Mouse (Mus musculus) hindbrain, embryonic 16.5 days (tissue): Measurements from ENCODE around the gene Tmem174. TPM values are rescaled to one million over a fixed set of nuclear protein-coding genes. Genes with fewer than 3 reads are reported as not detected.

ENCODE experiments used
- ATAC-seq: fragments of 200-750 bp; cut with Nextera tagmentation; 2 replicates; pipeline ENCODE4 v1.8.0; 2017; ENCODE audit warnings: moderate TSS enrichment, moderate library complexity
- H3K27ac ChIP-seq: fragments of 300-500 bp; sonication (generic); 2 replicates; pipeline ENCODE4 v1.5.1; 2014; ENCODE audit warnings: low read depth, mild to moderate bottlenecking, control low read depth, low read length, moderate library complexity
- H3K27me3 ChIP-seq: fragments of 300-500 bp; sonication (generic); replicated peaks from 2 replicates; pipeline ENCODE4 v1.6.1; 2014; ENCODE audit warnings: low read length; ENCODE audit not compliant: control insufficient read depth, insufficient read depth
- H3K36me3 ChIP-seq: fragments of 300-500 bp; sonication (generic); 2 replicates; pipeline ENCODE4 v1.6.1; 2014; ENCODE audit warnings: mild to moderate bottlenecking, low read length, moderate library complexity, mixed read lengths; ENCODE audit not compliant: control insufficient read depth, insufficient read depth
- H3K4me1 ChIP-seq: fragments of 300-500 bp; sonication (generic); 2 replicates; pipeline ENCODE4 v1.6.1; 2014; ENCODE audit warnings: low read depth, low read length; ENCODE audit not compliant: control insufficient read depth, insufficient read depth
- H3K4me2 ChIP-seq: fragments of 300-500 bp; sonication (generic); 2 replicates; pipeline ENCODE4 v1.6.1; 2014; ENCODE audit warnings: mild to moderate bottlenecking, low read length, control low read depth, moderate library complexity
- H3K4me3 ChIP-seq: fragments of 300-500 bp; sonication (generic); 2 replicates; pipeline ENCODE4 v1.5.1; 2014; ENCODE audit warnings: mild to moderate bottlenecking, low read length, control low read depth, moderate library complexity
- H3K9ac ChIP-seq: fragments of 300-500 bp; sonication (generic); 2 replicates; pipeline ENCODE4 v1.6.1; 2014; ENCODE audit warnings: low read depth, mild to moderate bottlenecking, control low read depth, low read length, moderate library complexity
- H3K9me3 ChIP-seq: fragments of 300-500 bp; sonication (generic); 2 replicates; pipeline ENCODE4 v1.6.1; 2014; ENCODE audit warnings: mild to moderate bottlenecking, low read length, moderate library complexity; ENCODE audit not compliant: control insufficient read depth
- WGBS: fragments of 180-500 bp; shearing (Covaris S2); extraction: QIAGEN DNeasy Blood & Tissue Kit; methylation state at CpG from one replicate; pipeline ENCODE4 v1.1.7; 2014; 5-methylcytosine and 5-hydroxymethylcytosine counted together
- polyA plus RNA-seq: library from polyadenylated mRNA; unstranded; fragments of >200 nt; fragmentation: Nextera tagmentation; extraction: Ambion mirVana; gene quantifications from 2 replicates; pipeline ENCODE4 v1.2.1, GENCODE M21; 2015

Tmem174 gene
- polyA plus RNA-seq, 1 experiment from 2014 or later = 0.06 TPM

DNA sequence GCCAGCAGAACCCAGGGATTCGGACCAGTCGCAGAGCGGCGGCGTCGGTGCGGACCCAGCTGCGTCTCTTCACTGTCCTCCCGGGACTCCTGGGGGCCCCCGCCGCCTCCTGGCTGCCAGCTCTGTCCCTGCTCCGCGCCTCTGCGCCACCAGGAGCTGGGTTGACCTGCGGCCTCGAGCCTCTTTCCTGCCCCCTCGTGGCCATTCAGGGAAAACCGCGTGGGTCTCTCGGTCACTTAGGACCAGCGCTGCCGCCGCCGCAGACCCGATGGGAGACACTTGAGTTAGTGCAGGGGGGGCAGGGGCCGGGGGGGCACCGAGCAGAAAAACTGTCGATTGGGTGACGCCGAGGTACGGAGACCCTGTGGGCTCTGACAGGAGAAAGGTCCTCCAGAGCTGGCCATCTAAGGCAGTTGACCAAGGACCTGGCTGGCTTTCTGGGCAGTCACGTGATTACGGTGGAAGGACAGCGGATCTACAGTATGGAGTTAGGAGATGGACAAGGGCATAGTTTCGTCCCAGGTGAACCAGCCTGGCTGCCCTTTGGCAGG lies 48.2 kb downstream of the Tmem174 start:
- Histone ChIP-seq H3K9ac (peak overlapping the region; percentile 49), H3K9me3 (no peaks in the 10 kb centered on the region), H3K4me1 (peaks cover 9% of the 10 kb centered on the region), H3K27me3 (peaks cover 23% of the 10 kb centered on the region), H3K4me2 (peak overlapping the region; percentile 61), H3K36me3 (no peaks in the 10 kb centered on the region), H3K27ac (no peak overlapping the region), H3K4me3 (peak overlapping the region; percentile 43)
- ATAC-seq = peak; percentile 90
- WGBS = under 1% methylated on average over 35 of the region's 35 CpGs

DNA sequence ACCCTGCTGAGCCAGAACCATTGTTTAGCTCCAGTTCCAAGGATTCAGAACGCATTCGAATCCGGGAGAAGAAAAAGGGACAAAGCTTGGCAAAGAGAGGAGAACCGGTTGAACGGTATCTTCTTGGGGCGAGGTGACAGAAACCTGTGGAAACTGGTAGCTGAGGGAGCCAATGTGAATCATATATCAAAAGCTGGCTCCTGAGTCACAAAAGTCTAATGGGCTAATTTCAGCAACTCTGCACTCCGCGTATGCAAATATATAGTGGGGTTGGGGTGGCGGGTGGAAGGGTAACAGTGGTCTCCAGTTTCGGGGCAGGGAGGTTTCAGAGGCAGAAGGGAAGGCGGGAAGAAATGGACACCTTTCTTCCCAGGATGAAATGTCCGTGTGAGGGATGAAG lies 48.7 kb downstream of the Tmem174 start:
- Histone ChIP-seq H3K27me3 (peaks cover 23% of the 10 kb centered on the region), H3K27ac (no peak overlapping the region), H3K4me3 (peak overlapping the region; percentile 43), H3K36me3 (no peaks in the 10 kb centered on the region), H3K9me3 (no peaks in the 10 kb centered on the region), H3K4me2 (peak overlapping the region; percentile 61), H3K9ac (peak overlapping the region; percentile 49), H3K4me1 (peaks cover 9% of the 10 kb centered on the region)
- 5% methylated on average over 12 of the region's 12 CpGs for WGBS
- no peak; the same call in 1 of the 2 replicates for ATAC-seq

DNA sequence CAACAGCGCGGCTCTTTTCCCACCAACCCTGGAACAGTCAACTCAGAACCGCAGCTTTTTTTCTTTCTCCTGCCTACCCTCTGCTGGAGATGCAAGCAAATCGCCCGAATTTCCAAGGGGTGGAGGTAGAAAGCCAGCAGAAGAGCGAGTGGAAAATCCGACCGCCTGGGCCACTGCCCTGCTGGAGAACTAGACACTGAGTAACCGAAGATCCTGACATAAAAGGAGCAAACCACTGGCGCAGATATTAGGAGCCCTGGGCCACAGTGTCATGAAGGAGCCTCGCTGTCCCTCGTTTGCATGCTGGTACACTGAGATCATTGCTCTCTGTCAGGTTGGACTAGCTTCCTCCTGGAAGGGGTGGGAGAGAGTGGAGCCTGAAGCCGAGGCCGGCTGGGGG lies 49.6 kb downstream of the Tmem174 start:
- peaks cover 23% of the 10 kb centered on the region for H3K27me3 ChIP-seq
- H3K9me3 ChIP-seq = no peaks in the 10 kb centered on the region
- H3K4me3 ChIP-seq = no peak overlapping the region
- H3K27ac ChIP-seq = no peak overlapping the region
- H3K4me1 ChIP-seq = peaks cover 9% of the 10 kb centered on the region
- H3K36me3 ChIP-seq = no peaks in the 10 kb centered on the region
- peak overlapping the region; percentile 33; the same call in 1 of the 2 replicates for H3K4me2 ChIP-seq
- ATAC-seq = 0 out of 2 replicates have a peak, but pooled peaks have one; percentile 32
- H3K9ac ChIP-seq = no peak overlapping the region
- WGBS = 3% methylated on average over 14 of the region's 14 CpGs

DNA sequence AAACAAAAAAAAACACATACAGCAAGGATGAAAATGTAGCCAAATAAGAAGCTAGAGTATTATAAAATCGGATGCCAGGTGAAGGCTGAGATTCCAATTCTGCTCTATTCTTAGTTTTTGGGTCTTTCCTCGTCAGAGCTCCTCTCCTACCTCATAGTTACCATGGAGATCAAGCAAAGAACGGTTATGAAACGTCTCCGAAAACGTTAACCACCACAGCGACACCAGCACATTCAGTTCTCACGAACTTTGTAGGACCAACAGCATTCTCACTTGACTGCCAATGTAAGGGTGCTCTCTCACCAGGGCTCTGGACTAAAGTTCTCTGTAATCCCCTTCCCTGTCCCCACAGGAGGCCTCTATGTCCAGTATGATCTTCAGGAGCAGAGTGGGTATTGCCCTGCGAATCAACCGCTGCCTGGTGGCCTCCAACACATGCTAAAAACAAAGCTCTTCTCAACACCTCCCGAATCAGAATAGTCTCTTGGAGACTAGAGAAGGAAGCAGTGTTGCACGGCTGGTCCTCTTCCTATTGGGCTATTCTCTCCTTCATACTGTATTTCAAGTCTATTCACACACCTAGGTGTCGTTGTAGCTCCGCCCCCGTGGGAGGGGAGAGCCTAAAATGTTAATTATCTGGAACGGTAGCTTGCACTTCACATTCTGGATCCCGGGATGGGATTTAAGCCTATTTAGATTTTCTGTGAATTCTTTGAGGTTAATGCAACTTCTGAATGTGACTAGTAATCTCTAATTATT lies 50.2 kb downstream of the Tmem174 start:
- Histone ChIP-seq H3K27me3 (peaks cover 23% of the 10 kb centered on the region), H3K4me2 (no peak overlapping the region; the same call in 1 of the 2 replicates), H3K9me3 (no peaks in the 10 kb centered on the region), H3K36me3 (no peaks in the 10 kb centered on the region), H3K4me1 (peaks cover 9% of the 10 kb centered on the region), H3K27ac (no peak overlapping the region), H3K4me3 (no peak overlapping the region), H3K9ac (no peak overlapping the region)
- no peak for ATAC-seq
- 32% methylated on average over 17 of the region's 17 CpGs for WGBS

Other genes with a start within 250 kb of the Tmem174 start
- gene Gm10320, start 145.4 kb downstream of the Tmem174 start, polyA plus RNA-seq = 1.0 and 1.3 TPM in 2 replicates
- 0.26 TPM in 1 of 2 replicates, not detected in the other for gene Tmem171, start 57.4 kb upstream of the Tmem174 start, polyA plus RNA-seq
- 21.2 and 24.7 TPM in 2 replicates for gene Fcho2, start 178.0 kb upstream of the Tmem174 start, polyA plus RNA-seq